Mouse (Mus musculus): ENCODE measurements around the gene Hlcs. TPM values are rescaled to one million over a fixed set of nuclear protein-coding genes. Genes with fewer than 3 reads are reported as not detected.

Gene Hlcs
- polyA plus RNA-seq, 1 experiment: 7.2 TPM

GRCm38 (mm10) chr16:94236226-94237129 is 76.9 kb downstream of the Hlcs start:
- TF ChIP-seq POLR2A (IDR thresholded peaks at IDR 0.05; ENCODE audit: borderline replicate concordance, extremely low read depth, insufficient read depth, insufficient read length, poor library complexity, severe bottlenecking) (no peak), CTCF (IDR thresholded peaks at IDR 0.05; ENCODE audit: borderline replicate concordance, extremely low read depth, insufficient read depth, insufficient read length) (no peak)
- DNase-seq (ENCODE audit: low read depth): peak; percentile 84

DNA sequence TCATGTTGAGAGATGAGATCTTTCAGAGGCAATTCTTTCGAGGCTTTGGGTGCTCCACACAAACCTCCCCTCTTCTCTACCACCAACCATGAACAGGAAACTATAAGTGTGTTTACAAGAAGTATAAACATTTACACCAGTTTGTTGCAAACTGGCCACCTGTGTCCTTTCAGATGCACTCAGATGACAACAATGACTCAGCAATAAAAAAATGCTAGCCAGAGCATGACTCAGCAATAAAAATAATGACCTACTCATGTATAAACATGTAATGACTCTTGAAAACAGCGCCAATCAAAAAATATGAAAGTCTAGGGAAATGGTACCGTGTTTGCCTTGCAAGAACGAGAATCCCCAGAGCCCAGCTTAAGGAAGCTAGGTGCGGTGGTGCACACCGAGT is 77.7 kb downstream of the Hlcs start:
- TF ChIP-seq POLR2A (IDR thresholded peaks at IDR 0.05; ENCODE audit: borderline replicate concordance, extremely low read depth, insufficient read depth, insufficient read length, poor library complexity, severe bottlenecking) (no peak), CTCF (IDR thresholded peaks at IDR 0.05; ENCODE audit: borderline replicate concordance, extremely low read depth, insufficient read depth, insufficient read length) (no peak)
- DNase-seq (ENCODE audit: low read depth): no peak

DNA sequence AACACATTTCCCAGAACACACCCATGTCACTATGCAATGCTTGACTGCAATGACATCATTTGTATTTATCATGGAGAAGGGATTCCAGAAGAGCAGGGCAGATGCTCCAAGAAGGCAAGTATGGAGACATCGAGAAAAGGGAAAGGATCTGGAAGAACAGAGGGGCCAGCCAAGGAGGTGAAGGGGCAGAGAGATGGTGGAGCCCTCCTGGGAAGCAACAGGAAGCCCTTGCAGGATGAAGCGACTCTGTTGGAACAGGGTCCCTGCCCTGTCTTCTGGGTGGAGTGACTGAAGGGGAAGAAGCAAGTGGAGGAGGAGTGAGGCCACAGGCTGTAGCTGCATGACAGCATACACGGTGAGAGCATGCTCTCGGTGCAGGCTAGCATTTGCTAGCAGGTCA is 79.2 kb downstream of the Hlcs start:
- TF ChIP-seq CTCF (IDR thresholded peaks at IDR 0.05; ENCODE audit: borderline replicate concordance, extremely low read depth, insufficient read depth, insufficient read length) (no peak), POLR2A (IDR thresholded peaks at IDR 0.05; ENCODE audit: borderline replicate concordance, extremely low read depth, insufficient read depth, insufficient read length, poor library complexity, severe bottlenecking) (no peak)
- no peak for DNase-seq (ENCODE audit: low read depth)

- no peak for DNase-seq (ENCODE audit: low read depth)
- TF ChIP-seq CTCF (IDR thresholded peaks at IDR 0.05; ENCODE audit: borderline replicate concordance, extremely low read depth, insufficient read depth, insufficient read length) (no peak), POLR2A (IDR thresholded peaks at IDR 0.05; ENCODE audit: borderline replicate concordance, extremely low read depth, insufficient read depth, insufficient read length, poor library complexity, severe bottlenecking) (no peak)
Observed at GRCm38 (mm10) chr16:94230909-94231575, 82.3 kb downstream of the Hlcs start.

DNA sequence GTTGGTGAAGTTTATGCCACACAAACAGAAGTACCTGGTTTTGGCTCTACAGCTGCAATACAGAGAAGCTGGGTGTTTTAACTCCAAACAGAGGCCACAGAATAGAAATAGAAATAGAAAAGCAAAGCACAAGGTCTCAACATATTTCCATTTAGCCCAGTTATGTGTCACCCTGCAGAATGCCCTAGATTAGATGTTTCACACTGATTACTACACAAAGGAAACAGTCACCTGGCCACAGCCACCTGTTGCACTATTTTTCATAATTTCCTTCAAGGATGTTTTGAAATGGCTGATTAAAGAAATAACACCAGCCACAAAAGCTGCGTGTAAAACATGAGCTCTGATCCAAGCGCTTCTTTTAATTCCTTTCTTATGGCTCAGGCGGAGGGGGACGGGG is 82.9 kb downstream of the Hlcs start:
- TF ChIP-seq CTCF (IDR thresholded peaks at IDR 0.05; ENCODE audit: borderline replicate concordance, extremely low read depth, insufficient read depth, insufficient read length) (no peak), POLR2A (IDR thresholded peaks at IDR 0.05; ENCODE audit: borderline replicate concordance, extremely low read depth, insufficient read depth, insufficient read length, poor library complexity, severe bottlenecking) (no peak)
- DNase-seq (ENCODE audit: low read depth): no peak

DNA sequence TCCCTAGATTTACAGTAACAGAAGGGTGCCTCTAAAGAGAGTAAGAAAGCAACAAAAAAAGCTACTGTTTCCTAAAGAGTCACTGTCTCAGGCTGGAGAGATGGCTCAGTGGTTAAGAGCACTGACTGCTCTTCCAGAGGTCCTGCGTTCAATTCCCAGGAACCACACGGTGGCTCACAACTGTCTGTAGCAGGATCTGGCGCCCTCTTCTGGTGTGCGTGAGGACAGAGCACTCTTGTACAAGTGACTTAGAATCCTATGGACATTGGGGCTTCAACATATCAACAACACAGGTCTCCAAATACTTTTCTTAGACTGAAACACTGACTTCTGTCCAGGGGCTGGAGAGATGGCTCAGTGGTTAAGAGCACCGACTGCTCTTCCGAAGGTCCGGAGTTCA is 83.5 kb downstream of the Hlcs start:
- DNase-seq (ENCODE audit: low read depth): no peak

GRCm38 (mm10) chr16:94228858-94229555 is 84.4 kb downstream of the Hlcs start:
- DNase-seq (ENCODE audit: low read depth): no peak
- TF ChIP-seq POLR2A (IDR thresholded peaks at IDR 0.05; ENCODE audit: borderline replicate concordance, extremely low read depth, insufficient read depth, insufficient read length, poor library complexity, severe bottlenecking): no peak
- TF ChIP-seq CTCF (IDR thresholded peaks at IDR 0.05; ENCODE audit: borderline replicate concordance, extremely low read depth, insufficient read depth, insufficient read length): no peak

More for the DNA sequence above, 83.5 kb downstream of the Hlcs start:
- no peak for TF ChIP-seq POLR2A (IDR thresholded peaks at IDR 0.05; ENCODE audit: borderline replicate concordance, extremely low read depth, insufficient read depth, insufficient read length, poor library complexity, severe bottlenecking)
- TF ChIP-seq CTCF (IDR thresholded peaks at IDR 0.05; ENCODE audit: borderline replicate concordance, extremely low read depth, insufficient read depth, insufficient read length): peak; percentile 19; the same call in 1 of the 2 replicates

- peak; percentile 97 for DNase-seq (ENCODE audit: low read depth)
- TF ChIP-seq POLR2A (IDR thresholded peaks at IDR 0.05; ENCODE audit: borderline replicate concordance, extremely low read depth, insufficient read depth, insufficient read length, poor library complexity, severe bottlenecking): no peak
- no peak for TF ChIP-seq CTCF (IDR thresholded peaks at IDR 0.05; ENCODE audit: borderline replicate concordance, extremely low read depth, insufficient read depth, insufficient read length)
Observed at GRCm38 (mm10) chr16:94227328-94228018, 85.9 kb downstream of the Hlcs start.

DNA sequence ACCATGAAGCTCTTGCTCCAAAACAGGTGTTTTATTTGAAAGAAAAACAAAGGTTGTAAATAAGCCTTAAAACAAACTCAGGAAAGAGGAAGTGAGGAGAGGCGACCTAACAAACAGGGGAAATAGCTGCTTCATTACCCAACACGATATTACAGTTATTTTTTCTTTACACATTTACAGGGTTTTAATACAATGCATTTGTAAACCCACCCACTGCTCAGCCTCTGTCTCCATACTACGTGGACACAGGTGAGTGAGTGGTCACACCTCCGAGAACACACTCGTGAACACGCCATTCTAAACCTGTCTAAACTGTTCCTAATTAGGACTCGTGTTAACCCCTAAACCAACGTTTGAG is 90.0 kb downstream of the Hlcs start:
- DNase-seq (ENCODE audit: low read depth): no peak

GRCm38 (mm10) chr16:94222646-94223362 is 90.6 kb downstream of the Hlcs start:
- DNase-seq (ENCODE audit: low read depth): no peak
- TF ChIP-seq POLR2A (IDR thresholded peaks at IDR 0.05; ENCODE audit: borderline replicate concordance, extremely low read depth, insufficient read depth, insufficient read length, poor library complexity, severe bottlenecking) (no peak), CTCF (IDR thresholded peaks at IDR 0.05; ENCODE audit: borderline replicate concordance, extremely low read depth, insufficient read depth, insufficient read length) (no peak)

More for the DNA sequence above, 90.0 kb downstream of the Hlcs start:
- TF ChIP-seq POLR2A (IDR thresholded peaks at IDR 0.05; ENCODE audit: borderline replicate concordance, extremely low read depth, insufficient read depth, insufficient read length, poor library complexity, severe bottlenecking): no peak
- no peak for TF ChIP-seq CTCF (IDR thresholded peaks at IDR 0.05; ENCODE audit: borderline replicate concordance, extremely low read depth, insufficient read depth, insufficient read length)
